Mouse (Mus musculus) embryo, embryonic 11.5 days (tissue): ENCODE data around the gene Idh2.

Experiments
- DNase-seq: peaks from one replicate; pipeline ENCODE4 v3.0.0-alpha.2; 2012; ENCODE audit warnings: low read depth, low spot score

The Idh2 gene

DNA sequence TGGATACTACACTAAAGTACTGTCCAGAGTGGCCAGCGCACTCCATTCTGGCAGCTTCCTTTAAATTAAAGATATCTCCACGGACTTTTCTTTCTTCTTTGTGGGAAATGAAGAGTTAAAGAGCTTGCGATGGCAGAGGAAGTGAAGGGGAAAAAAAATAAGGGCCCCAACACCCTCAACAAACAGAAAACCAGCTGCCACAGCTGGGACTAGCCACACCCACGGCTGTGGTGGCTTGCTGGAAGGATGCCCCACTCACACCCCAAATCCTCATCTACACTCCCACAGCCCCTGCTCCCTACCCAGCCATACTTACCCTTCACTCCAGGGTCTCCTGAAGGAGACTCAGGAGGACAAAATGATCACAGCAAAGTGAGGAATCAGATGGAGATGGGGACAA is 7.9 kb upstream of the Idh2 start:
- no peak for DNase-seq

DNA sequence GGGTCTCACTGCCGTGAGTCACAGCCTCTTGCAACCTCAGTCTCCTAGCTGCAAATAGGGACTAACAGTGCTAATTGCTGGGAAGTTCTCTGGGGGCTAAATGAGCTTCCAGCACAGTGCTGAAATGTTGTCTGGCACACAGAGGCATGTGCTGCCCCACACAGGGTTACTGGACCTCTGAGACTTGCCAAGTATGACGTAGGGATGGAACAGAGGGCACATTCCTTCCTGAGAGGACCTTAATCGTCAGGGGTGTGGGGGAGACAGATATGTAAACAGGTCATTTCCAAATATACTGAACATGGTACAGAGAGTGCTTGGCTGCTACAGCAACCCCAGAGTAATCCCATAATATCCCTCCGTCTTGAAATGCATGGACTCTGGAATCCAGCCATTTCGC is 5.9 kb upstream of the Idh2 start:
- DNase-seq: no peak

DNA sequence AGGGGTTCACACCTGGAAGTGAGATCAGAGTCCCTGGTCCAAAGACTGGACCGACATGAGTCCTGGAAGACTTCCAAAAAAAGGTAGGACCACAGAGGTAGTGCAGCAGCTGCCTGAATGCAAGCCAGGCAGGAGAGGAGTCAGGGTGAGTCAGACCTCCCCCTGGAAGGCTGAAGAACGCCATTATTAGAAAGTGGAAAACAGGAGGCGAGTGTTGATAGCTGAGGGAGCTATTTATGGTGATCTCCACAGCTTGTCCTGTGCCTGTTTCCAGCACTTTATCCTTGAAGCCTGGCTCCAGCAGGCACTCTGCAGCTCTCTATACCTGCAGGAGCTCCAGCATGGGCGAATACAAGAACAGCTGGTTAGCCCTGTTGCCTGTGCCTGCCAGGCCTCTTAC is 4.0 kb upstream of the Idh2 start:
- DNase-seq: no peak

DNA sequence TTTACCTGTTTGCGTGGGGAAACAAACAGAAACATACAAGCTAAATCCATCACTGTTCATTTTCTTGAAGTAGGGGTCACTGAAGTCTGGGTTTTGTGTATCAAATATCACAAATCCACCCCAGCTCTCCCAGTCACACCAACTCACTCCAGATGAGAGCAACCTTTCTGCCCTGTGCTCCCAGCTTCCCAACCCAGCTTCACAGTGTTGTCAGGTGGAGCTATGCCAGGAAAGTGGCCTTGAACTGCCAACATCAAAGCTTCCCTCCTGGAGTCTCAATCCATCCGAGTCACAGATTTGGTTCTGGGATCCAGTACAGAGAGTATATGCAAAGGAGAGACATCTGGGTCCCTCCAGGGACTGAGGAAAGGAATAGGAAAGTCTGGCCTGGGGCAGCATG is 966 bp upstream of the Idh2 start:
- DNase-seq: no peak

DNA sequence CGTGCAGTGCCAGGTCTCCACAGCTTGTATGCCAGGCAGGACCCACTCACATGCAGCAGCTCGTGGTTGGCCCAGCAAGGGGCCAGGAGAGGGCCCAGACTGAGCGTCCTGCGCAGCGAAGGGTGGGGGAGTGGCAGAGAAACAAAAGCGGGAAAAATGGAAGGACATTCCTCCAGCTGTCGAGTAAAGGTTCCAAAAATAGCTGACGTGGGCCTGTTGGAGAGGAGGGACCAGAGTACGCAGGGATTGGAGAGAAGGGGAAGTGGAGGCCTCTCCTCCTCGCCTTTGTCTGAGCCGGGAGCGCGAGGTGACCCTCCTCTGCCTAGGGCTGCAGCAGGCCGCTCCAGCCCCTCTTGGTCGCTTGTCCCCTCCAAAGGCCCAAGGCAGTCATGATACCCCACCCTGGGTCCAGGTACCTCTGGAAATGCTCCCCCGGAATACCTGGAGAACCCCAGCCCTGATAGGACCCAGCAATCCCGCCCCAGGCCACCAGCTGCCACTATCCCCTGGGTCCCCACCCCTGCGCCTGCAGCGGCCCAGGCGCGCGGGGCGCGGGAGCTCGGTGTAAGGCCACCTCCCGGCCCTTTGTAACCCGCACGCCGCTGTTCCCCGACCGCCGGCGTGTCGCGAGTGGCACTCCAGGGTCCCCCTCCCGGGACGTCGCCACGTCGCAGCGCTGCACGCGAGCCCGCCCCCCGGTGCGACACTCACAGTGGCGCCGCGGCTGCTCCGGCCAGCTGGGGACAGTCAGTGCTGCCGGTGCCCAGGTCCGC is 555 bp downstream of the Idh2 start:
- peak; percentile 42 for DNase-seq

DNA sequence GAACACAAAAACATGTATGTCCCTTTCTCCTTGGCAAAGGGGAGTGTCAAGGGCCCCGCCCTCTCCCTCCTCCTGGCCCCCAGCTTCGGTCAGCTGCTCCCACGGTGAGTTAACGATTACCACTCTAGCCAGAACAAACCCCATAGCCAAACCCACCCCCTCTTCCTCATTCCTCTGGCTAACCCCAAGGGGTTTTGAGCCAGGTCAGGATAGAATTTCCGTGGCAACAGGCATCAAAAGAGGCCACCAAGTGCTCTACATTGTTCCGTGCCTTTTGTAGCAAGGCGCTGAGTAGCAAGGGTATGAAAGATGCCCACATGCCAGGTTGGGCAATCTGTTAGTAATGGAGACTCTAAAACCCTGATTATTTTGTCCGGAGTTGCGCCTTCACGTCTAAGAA is 1.2 kb downstream of the Idh2 start:
- DNase-seq: peak; percentile 8

DNA sequence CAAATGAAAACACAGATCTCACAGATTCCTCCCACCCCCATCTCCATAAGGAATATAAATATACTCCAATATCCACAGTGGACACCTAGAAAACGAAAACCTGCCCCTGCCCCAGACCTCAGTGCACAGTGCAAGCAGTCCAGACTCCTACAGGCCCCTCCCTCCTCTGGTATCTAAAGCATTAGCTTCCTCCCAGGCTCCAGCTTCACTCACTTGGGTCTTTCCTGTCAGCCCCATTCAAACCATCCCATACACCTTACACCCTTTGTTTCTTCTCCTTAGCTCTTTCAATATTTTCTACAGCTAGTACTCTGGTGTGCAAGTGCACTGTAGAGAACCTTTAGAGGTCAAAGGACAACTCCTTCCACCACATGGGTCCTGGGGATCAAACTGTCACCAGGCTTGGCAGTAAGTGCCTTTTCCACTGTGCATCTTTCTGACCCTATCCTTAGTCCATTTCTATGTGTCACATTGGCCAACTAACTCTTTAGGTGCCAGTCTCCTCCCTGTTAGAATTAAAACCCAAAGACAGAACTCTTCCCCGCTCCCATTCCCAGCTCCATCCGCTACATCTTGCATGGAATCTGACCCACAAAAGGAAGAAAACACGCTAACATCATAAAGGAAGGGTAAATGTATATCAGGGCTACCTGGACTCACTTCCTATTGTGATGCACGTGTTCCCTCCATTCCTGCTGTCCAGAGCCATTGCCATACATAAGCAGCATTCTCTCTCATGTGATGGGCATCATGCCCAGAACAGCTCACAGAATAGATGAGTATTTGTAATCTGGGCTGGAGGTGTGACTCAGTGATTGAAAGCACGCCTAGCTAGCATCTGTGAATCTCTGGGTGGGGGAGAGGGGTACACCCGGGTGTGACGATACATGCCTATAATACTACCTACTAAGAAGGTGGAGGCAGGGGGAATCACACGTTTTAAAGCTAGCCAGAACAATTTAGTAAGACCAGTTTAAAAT is 3.8 kb downstream of the Idh2 start:
- DNase-seq: no peak

DNA sequence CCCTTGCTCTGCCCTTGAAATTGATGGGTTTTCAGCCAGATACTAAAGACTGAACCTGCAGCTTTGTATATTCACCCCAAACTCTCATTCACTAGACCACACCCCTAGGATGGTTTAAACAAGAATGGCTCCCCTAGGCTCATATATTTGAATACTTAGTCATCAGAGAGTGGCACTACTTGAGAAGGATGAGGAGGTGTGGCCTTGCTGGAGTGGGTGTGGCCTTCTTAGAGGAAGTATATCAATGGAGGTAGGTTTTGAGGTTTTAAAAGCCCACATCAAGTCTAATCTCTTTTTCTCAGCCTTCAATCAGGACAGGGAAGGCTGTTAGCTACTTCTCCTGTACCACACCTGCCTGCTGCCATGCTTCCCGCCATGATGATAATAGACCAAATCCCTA is 8.8 kb downstream of the Idh2 start:
- no peak for DNase-seq

DNA sequence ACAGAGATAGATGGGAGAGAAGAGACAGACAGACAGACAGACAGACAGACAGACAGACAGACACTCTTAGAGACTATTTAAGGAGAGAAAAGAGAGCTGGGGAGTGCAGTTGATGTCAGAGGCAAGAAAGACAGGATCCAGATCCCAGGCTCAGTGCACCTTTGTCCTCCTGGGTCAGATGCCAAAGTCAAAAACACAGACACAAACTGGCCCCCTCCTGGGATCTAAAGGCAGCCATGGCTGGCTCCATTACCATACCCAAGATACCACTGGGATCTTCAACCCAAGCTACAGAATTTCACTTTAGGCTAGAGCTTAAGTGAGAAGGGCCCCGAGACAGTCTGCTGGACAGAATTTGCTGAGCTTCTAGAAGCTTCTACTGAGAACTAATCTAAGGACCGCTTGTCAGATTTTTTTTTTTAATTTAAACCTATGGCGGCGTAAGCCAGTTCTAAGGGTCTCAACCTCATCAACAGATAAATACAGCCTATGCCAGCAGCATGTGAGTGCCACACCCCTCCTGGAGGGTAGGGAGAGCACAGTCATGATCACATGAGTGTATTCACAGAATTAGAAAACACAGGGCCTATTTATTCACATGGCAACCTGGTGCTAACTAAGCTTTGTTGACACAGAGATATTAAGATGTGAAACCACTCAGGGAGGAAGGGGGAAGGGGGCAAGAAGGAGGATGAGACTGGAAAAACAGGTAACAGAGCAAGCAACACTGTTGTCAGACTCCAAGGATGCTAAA is 9.4 kb downstream of the Idh2 start:
- DNase-seq: no peak

DNA sequence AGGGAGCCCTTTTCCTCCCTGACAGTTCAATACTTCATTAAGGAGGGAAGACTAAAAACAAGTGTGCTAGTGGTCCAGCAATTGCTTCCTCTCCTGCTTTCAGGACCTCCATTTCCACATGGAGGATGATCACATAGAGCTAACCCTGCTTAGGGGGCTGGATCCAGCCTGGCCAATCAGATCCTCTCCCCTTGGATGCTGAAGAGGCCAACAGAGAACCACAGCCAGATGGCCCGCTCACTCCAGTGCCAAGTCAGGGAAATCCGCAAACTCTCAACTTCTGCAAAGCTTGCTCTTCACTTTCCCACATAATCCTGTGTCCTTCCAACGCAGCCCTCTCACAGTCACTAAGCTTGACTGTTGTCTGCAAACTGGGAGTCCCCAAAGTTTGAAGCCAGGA is 11.9 kb downstream of the Idh2 start:
- no peak for DNase-seq

DNA sequence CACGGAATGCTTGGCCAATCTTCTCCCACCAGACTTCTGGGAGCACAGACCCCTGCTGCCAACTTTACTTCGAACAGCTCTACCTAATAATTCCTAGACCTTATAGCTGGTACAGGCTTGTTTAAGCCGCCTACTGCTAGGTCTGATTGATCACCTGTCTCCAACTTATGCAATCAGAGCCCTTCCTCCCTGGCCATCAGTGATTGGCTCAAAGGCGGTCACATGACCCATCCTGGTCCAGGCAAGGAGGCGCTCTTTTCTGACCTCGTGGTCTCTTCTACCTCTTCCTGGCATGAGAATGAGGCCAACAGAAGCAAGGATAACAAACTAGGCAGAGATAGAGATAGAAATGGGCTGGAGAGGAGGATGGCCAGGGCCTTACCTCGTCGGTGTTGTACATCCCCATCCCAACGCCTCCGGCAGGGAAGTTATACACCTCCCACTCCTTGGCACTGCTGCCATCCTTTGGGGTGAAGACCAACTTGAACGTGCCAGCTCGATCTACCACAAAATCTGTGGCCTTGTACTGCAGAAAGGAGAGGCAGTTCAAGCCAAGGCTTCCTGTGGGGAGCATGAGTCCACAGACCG is 16.7 kb downstream of the Idh2 start:
- no peak for DNase-seq

DNA sequence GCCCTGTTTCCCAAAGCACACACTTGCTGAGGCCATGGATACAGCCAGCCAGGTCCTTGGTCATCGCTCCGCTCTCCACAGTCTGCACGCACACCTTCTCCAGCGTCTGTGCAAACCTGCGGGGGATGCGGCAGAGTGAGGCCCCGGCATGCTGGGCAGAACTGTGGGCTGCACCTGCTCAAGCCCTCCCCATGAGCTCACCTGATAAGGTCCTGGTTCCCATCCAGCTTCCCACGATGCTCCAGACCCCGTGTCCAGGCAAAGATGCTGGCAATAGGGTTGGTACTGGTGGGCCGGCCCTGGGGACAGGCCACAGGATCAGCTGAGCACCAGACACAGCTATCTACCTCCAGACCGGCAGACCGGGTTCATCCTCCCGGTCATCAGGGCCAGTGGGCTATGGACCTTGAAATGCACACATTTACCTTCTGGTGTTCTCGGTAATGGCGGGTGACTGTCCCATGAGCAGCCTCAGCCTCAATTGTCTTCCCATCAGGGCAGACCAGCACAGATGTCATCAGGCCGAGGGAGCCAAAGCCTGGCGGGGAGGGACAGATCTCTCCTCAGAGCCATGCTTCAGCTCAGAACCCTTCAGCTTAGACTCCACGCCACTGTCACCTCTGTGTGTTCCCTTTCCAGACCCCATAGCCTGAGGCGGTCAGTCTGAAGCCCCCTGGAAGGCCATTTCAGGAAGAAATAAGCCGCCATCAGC is 19.4 kb downstream of the Idh2 start:
- DNase-seq: no peak

DNA sequence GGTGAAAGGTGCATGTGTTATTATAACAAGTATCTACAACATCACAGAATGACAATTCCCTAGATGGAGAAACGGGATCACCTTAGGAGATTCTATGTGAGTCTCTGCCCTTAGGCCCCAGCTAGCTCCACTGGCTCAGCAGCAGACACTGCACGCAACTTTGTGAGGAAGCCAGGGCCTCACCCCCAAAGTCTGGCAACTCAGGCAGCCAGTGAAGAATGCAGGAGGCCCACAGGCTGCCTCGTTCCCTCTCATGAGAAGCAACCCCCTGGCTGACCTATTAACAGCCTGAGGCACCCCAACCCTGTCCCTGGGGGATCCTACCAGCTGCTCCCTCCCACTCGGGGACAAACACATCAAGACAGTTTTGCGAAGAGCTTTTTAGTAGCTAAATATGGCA is 20.7 kb downstream of the Idh2 start:
- DNase-seq: no peak

DNA sequence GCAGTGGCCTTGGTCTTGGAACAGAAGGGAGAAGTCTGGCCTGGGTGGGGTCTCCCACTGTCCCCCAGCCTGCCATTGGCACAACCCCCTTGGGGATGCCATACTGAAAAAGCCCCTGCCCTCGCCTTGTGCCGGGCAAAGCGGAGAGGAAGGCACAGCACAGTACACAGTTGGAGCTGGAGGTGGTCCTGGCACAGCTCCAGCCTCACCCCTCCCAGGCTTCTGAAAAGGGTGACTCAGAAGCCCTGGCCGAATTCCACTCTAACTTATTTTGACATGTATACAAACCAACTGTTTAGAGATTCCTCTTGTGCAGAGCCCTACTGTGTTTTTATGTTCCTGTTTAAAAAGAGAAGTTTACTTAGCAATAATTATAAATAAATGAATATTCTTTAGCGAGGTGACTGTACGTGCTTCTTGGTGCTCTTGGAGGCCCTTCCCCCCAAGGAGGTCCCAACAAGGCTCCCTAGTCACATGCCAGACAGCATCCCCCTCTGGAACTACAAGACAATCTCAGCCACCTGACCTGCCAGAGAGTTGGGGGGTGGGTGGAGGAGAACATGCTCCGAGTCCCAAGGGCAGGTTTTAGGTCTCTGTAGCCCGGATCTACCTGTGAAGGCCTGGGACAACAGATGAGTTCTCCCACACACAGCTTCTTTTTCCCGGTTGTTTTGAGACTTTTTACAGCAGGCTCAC is 22.7 kb downstream of the Idh2 start:
- no peak for DNase-seq

DNA sequence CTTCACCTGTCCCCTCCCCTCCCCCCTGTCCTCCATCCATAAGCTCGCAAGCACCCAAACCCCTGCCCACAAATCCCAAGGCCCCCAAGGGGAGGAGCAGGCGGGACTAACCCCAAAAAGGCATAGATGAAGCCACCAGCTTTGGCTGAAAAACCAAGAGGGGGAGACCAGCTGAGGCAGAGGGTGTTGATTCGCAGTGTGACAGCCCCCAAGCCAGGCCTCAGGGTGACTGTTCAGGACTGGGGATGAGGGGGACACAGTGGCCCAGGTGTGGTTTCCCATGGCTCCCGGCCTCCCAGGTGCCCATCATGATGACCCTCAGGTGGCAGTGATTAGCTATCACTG is 23.4 kb downstream of the Idh2 start:
- no peak for DNase-seq

DNA sequence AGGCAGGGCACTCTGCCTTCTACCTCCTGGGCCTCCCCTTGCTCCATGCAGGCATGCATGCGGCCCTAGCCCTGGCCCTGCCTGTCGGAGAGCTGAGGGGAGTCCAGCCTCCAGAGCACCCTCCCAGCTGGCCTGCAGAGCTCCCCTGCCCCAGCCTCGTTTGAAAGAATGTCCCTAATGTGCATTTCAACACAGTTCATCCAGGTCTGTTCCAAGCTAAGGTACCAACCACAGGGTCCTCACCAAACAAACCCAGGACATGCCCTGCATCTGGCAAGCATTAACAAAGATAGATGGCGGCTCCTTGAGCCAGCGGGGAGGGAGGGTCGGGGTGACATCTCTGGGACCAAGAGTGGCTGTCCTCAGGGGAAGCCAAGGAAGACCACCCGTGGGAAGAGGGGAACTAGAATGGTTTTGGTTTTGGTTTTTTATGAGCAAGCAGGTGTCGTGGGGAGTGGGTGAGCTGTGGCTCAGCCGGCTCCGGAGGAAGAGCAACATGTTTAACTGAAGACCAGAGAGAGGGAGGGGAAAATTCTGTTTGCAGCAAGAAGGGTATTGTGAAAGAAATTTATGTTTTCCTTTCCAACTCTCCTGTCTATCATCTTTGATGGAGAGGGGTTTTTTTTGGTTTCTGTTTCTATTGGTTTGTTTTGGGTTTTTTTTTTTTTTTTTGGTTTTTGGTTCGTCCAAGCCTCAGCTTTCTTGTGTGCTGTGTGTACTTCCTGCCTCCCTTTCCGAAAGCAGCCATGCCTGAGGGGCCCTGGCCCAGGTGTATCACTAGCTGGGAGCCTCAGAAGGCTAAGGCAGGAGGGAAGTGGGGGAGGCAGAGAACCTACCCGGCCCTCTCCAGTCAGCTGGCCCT is 24.0 kb downstream of the Idh2 start:
- DNase-seq: no peak

DNA sequence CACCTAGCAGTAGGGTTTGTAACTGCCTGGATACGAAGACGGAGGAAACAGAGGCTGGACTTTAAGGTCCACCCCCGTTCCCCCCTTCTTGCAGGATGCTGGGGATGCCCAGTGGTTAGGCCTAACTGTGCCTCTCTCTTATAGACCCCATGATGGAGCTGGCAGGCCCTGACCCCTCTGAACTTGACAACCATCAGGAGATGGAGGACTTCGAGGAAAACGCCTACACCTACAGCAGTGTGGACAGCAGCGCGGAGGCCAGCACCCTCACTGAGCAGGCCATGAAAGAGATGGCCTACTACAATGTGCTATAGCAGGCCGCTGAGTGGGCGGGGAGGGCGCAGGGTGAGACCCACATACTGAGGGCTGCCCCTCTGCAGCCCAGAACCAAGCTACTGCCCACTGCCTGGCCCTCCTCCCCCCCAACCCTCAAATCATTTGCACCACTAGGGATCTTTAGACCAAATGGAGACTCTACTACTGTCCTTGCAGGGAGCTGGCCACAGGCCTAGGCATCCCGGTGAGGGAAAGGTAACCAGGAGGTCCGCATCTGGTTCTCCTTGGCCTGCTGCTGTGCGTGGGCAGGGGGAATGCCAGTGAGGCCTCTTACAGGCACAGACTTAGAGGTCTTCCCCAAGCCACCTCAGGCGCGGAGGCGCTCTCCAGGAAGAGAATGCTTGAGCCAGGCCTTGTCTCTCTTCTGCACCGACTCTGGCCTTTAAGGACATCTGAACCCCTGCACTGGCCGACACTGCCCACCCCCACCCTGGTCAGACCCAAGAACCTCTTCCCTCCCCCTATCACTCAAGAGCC is 24.8 kb downstream of the Idh2 start:
- DNase-seq: no peak

DNA sequence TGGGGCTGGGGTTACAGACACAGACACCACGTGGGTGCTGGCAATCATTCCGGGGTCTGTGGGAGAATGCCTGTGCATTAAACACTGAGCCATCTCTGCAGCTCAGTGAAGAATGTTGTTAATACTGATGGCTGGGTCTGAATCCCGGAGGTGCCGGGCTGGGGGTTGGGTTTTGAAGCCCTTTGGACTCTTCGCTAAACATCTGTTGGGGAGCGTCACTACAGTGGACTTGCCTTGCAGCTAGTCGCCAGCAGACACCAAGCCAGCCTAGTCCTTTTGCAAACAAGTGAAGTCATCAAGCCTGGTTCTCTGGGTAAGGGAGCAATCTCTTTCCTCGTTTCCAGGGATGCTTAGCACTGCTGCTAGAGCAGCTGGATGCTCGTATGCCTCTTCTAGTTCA is 27.0 kb downstream of the Idh2 start:
- no peak for DNase-seq
